Comparison of ENCODE assay signal across 1 mouse cellular context in the genomic region with DNA sequence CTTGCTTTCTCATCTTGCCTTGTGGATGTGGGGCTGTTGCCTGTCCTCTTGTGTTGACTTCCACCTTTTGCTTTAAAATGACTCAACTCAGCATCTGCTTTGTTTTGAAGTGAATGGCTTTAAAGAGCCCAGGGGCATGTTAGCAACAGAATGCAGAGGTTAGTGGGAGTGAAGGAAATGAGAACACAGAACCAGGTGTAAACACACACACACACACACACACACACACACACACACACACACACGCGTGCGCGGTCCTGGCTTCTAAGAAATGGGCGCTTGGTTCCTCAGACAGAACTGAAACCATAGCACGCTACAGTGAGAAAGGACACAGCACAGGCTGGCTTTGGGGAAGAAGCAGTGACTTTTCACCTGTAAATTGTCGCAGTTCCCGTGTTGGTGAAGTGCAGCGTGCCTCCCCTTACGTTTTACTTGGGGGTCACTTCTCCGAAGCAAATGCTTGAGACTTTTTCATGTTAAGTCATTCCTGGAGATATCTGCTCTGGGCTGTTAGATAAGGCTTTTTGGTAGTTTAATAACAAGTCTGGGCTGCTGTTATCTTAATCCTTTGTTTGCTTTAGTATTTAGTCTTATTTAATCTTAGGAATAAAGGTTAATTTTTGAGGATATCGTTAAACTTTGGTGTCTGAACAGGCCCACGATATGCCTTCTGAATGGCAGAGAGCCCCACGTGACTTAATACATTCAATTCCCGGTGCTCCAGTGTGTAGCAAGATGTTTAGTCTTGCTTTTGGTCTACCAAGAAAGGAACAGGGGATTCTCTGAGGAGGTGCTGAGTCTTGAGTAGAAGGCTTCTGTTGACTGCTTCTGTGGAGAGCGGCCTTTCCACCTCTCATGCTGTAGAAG.
A peak's percentile ranks its signal among the peaks of the same experiment; 100 is the strongest.
TF ChIP-seq lines count a peak whose summit lies in the region.

No protein-coding gene starts in this region.

TF ChIP-seq in CH12.LX, 34 proteins besides CTCF, POLR2A, EP300 and RAD21 (continued from another document):
- peak; percentile 41 for TF ChIP-seq ETS1 (conservative IDR thresholded peaks at IDR 0.05; ENCODE audit: low read depth, low read length)
- TF ChIP-seq USF1 (IDR thresholded peaks at IDR 0.05; ENCODE audit: low read depth, low read length), result no peak
- no peak for TF ChIP-seq CHD2 (IDR thresholded peaks at IDR 0.05; ENCODE audit: low read length)
